Mouse (Mus musculus) heart, adult 2 months (tissue): ENCODE measurements around the gene S100a14. TPM values are rescaled to one million over a fixed set of nuclear protein-coding genes. Genes with fewer than 3 reads are reported as not detected.
A peak's percentile ranks its signal among the peaks of the same experiment; 100 is the strongest.

ENCODE experiments used
- DNase-seq, 2 experiments: peaks; one replicate each; pipeline ENCODE4 v3.0.0; 2021
- H3K27ac ChIP-seq: fragments of 200-600 bp; 2 replicates; pipeline ENCODE4 v1.8.1; 2022
- H3K27me3 ChIP-seq: fragments of 200-500 bp; 2 replicates; pipeline ENCODE4 v1.6.1; 2012; ENCODE audit warnings: mild to moderate bottlenecking, low read length, inconsistent platforms, mixed read lengths; ENCODE audit not compliant: control insufficient read depth, insufficient read depth
- H3K36me3 ChIP-seq: fragments of 200-500 bp; 2 replicates; pipeline ENCODE4 v1.6.1; 2012; ENCODE audit warnings: low read length, inconsistent platforms; ENCODE audit not compliant: control insufficient read depth, insufficient read depth
- H3K4me1 ChIP-seq: fragments of 200-500 bp; 2 replicates; pipeline ENCODE4 v1.6.1; 2011; ENCODE audit warnings: low read length; ENCODE audit not compliant: control insufficient read depth, insufficient read depth
- H3K4me3 ChIP-seq: fragments of 200-600 bp; 2 replicates; pipeline ENCODE4 v1.8.1; 2022
- H3K79me2 ChIP-seq: fragments of 200-500 bp; replicated peaks from 2 replicates; pipeline ENCODE4 v1.6.1; 2012; ENCODE audit warnings: mild to moderate bottlenecking, inconsistent platforms, low read length, moderate library complexity, mixed read lengths; ENCODE audit not compliant: control insufficient read depth, insufficient read depth
- H3K9ac ChIP-seq: fragments of 200-500 bp; 2 replicates; pipeline ENCODE4 v1.6.1; 2012; ENCODE audit warnings: low read depth, mild to moderate bottlenecking, control low read depth, inconsistent platforms, low read length, mixed read lengths
- CTCF ChIP-seq: fragments of 200-600 bp; IDR thresholded peaks from 2 replicates; pipeline ENCODE4 v1.8.1; 2022; ENCODE audit warnings: antibody characterized with exemption, mild to moderate bottlenecking, moderate library complexity
- EP300 ChIP-seq: fragments of 200-500 bp; IDR thresholded peaks from 2 replicates; pipeline ENCODE4 v1.6.1; 2011; ENCODE audit warnings: low read depth, low read length, control low read depth; ENCODE audit not compliant: insufficient read depth
- POLR2A ChIP-seq: fragments of 200-500 bp; IDR thresholded peaks from 2 replicates; pipeline ENCODE4 v1.6.1; 2011; ENCODE audit warnings: mild to moderate bottlenecking, low read depth, low read length, control low read depth; ENCODE audit not compliant: insufficient read depth
- WGBS: fragments of 180-500 bp; shearing (Covaris S2); methylation state at CpG from one replicate; pipeline ENCODE4 v1.1.7; 2018; 5-methylcytosine and 5-hydroxymethylcytosine counted together
- intact Hi-C: fragments of 180-260 bp; cut with DNase I; formaldehyde crosslinking; loops from one replicate; pipeline ENCODE4 v1.15.1; 2025
- polyA plus RNA-seq: library from polyadenylated mRNA; depleted of rRNA; stranded (reverse); fragments of >200 nt; gene quantifications from 2 replicates; pipeline ENCODE4 v1.2.3, GENCODE M21; 2012; rRNA removed
- total RNA-seq, 2 experiments: library from RNA; stranded (reverse); gene quantifications; 2 replicates each; pipeline ENCODE4 v1.2.3; 2021

S100a14 gene
- total and polyA plus RNA-seq, 3 experiments, result 0.23 to 0.57 (median 0.50) TPM

DNA sequence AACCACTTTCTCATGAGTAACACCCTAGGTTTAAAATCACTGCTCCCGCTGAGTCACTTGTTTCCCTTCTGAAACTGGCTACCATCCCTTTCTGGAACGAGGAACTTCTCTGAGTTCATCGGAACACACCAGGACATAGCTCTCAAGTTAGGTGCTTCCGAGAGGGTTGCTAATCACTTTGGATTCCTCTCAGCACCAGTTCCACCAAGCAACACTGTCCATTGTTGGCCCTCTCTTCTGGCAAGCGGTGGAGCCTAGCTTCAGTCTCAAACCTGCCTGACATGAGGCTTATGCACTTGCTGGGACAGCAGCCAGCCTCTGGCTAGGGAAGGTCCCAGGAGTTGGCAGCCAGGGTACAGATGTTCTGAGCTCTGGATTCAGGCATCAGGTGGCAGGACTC, 48.0 kb downstream of the S100a14 start:
- H3K36me3 ChIP-seq, result no peaks in the 10 kb centered on the region
- TF ChIP-seq CTCF, result no peak
- no peak for TF ChIP-seq EP300
- TF ChIP-seq POLR2A, result no peak
- H3K27ac ChIP-seq, result peak overlapping the region; percentile 6; the same call in 1 of the 2 replicates
- peaks cover 4% of the 10 kb centered on the region for H3K4me1 ChIP-seq
- WGBS, result 51% methylated on average over 5 of the region's 5 CpGs
- no peaks in the 10 kb centered on the region for H3K27me3 ChIP-seq
- no peaks in the 10 kb centered on the region for H3K79me2 ChIP-seq
- intact Hi-C loops, result no loop called here
- peak; percentile 50 to 67 for DNase-seq
- H3K9ac ChIP-seq, result no peak overlapping the region
- H3K4me3 ChIP-seq, result no peak overlapping the region

DNA sequence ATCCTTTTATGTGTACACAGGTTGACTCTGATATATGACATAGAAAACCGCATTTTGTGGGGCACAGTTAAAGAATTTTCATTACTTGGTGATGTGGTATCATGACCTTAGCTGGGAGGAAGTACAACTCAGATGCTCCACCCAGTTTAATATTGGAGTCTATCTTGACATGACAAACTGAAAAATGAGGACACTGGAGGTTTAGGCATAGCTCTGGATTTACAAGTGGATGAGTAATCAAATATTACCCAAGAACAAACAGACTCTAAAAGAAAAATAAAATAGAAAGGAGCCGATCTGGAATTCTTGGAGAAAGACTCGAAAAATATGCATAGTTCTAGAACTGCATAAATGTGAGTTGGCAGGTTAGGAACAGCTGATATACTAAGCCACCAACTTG, 48.7 kb downstream of the S100a14 start:
- Histone ChIP-seq H3K9ac (no peak overlapping the region), H3K36me3 (no peaks in the 10 kb centered on the region), H3K27me3 (no peaks in the 10 kb centered on the region), H3K4me1 (peaks cover 4% of the 10 kb centered on the region), H3K79me2 (no peaks in the 10 kb centered on the region), H3K4me3 (no peak overlapping the region), H3K27ac (no peak overlapping the region)
- no peak for DNase-seq
- TF ChIP-seq CTCF (no peak), EP300 (no peak), POLR2A (no peak)
- intact Hi-C loops, result no loop called here
- 75% methylated on average over 3 of the region's 3 CpGs for WGBS

DNA sequence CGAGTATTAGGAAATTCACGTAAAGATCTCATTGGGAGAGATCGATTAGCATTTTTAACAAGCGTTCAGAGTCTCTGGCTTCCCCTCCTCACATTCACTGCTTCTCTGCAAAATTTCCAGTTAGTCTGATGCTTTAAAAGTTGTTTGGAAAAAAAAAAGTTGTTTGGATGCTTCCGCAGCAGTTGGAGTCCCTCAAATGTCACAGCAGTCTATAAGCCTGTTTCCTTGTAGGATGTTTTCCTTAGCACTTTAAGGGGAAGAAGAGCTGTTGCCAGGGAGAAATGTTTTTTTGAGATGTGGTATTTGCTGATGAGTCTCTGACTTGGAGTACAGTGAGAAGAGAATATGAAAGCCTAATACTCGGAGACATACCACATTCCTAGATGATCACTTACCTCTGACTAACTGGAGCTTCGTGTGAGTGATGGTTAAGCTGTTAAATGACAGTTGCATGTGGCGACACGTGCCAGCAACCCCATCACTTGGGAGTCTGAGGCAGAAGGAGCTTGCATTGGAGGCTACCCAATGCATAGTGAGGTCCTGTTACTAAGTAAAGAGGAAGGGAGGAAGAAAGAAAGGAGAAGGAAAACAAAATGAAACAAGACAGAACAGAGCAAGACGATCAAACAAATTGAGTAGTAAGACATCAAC, 49.8 kb downstream of the S100a14 start:
- Histone ChIP-seq H3K27ac (no peak overlapping the region), H3K9ac (no peak overlapping the region), H3K27me3 (no peaks in the 10 kb centered on the region), H3K4me3 (no peak overlapping the region), H3K79me2 (no peaks in the 10 kb centered on the region), H3K36me3 (no peaks in the 10 kb centered on the region), H3K4me1 (peaks cover 4% of the 10 kb centered on the region)
- TF ChIP-seq EP300 (no peak), CTCF (no peak), POLR2A (no peak)
- no peak for DNase-seq
- WGBS, result 62% methylated on average over 10 of the region's 10 CpGs
- intact Hi-C loops, result no loop called here

Other genes starting within 250 kb of the S100a14 start
- 10 to 100 TPM; 40.0 to 45.3 TPM for gene Gatad2b, start 233.7 kb upstream of the S100a14 start, total RNA-seq
- gene Gatad2b, start 233.7 kb upstream of the S100a14 start, polyA plus RNA-seq, result 17.7 and 21.0 TPM in 2 replicates
- 1 to 10 TPM in 1 of 2 experiments, under 1 TPM in 1; 0.76 to 1.1 TPM for gene Slc27a3, start 136.9 kb upstream of the S100a14 start, total RNA-seq
- gene Slc27a3, start 136.9 kb upstream of the S100a14 start, polyA plus RNA-seq, result 2.2 and 3.7 TPM in 2 replicates
- gene Ints3, start 93.2 kb upstream of the S100a14 start, total RNA-seq, result 10 to 100 TPM; 22.9 to 26.3 TPM
- gene Ints3, start 93.2 kb upstream of the S100a14 start, polyA plus RNA-seq, result 15.2 and 21.8 TPM in 2 replicates
- gene Npr1, start 61.0 kb upstream of the S100a14 start, total RNA-seq, result 10 to 100 TPM; 16.1 to 16.3 TPM
- 35.0 and 47.5 TPM in 2 replicates for gene Npr1, start 61.0 kb upstream of the S100a14 start, polyA plus RNA-seq
- 10 to 100 TPM; 30.6 to 32.2 TPM for gene Ilf2, start 50.7 kb upstream of the S100a14 start, total RNA-seq
- gene Ilf2, start 50.7 kb upstream of the S100a14 start, polyA plus RNA-seq, result 13.9 and 24.9 TPM in 2 replicates
- gene Snapin, start 35.8 kb upstream of the S100a14 start, total RNA-seq, result 10 to 100 TPM; 60.0 to 71.3 TPM
- 50.7 and 89.1 TPM in 2 replicates for gene Snapin, start 35.8 kb upstream of the S100a14 start, polyA plus RNA-seq
- gene Chtop, start 17.4 kb upstream of the S100a14 start, total RNA-seq, result 10 to 100 TPM; 90.0 to 93.0 TPM
- 30.4 and 51.4 TPM in 2 replicates for gene Chtop, start 17.4 kb upstream of the S100a14 start, polyA plus RNA-seq
- gene S100a1, start 12.5 kb upstream of the S100a14 start, total RNA-seq, result 1,000 to 10,000 TPM in 1 of 2 experiments, 100 to 1,000 TPM in 1; 871 to 1,070 TPM
- 1,425 and 1,426 TPM in 2 replicates for gene S100a1, start 12.5 kb upstream of the S100a14 start, polyA plus RNA-seq
- gene S100a13, start 12.4 kb upstream of the S100a14 start, total RNA-seq, result 10 to 100 TPM; 28.3 to 29.6 TPM
- 56.7 and 78.0 TPM in 2 replicates for gene S100a13, start 12.4 kb upstream of the S100a14 start, polyA plus RNA-seq
- 10 to 100 TPM; 65.5 to 69.6 TPM for gene S100a16, start 10.4 kb downstream of the S100a14 start, total RNA-seq
- gene S100a16, start 10.4 kb downstream of the S100a14 start, polyA plus RNA-seq, result 75.2 and 98.3 TPM in 2 replicates
- not detected for gene S100a3, start 33.7 kb downstream of the S100a14 start, total RNA-seq
- gene S100a3, start 33.7 kb downstream of the S100a14 start, polyA plus RNA-seq, result 0.32 and 0.37 TPM in 2 replicates
- gene S100a2, start 63.4 kb downstream of the S100a14 start, total RNA-seq, result not detected
- not detected in 2 replicates for gene S100a2, start 63.4 kb downstream of the S100a14 start, polyA plus RNA-seq
- not detected for gene Gm42674, start 75.0 kb downstream of the S100a14 start, total RNA-seq
- not detected in 2 replicates for gene Gm42674, start 75.0 kb downstream of the S100a14 start, polyA plus RNA-seq
- gene S100a4, start 76.9 kb downstream of the S100a14 start, total RNA-seq, result 10 to 100 TPM in 1 of 2 experiments, 1 to 10 TPM in 1; 9.9 to 11.4 TPM
- gene S100a4, start 76.9 kb downstream of the S100a14 start, polyA plus RNA-seq, result 20.4 and 26.3 TPM in 2 replicates
- gene S100a5, start 81.7 kb downstream of the S100a14 start, total RNA-seq, result not detected
- gene S100a5, start 81.7 kb downstream of the S100a14 start, polyA plus RNA-seq, result not detected in 2 replicates
- gene S100a6, start 86.0 kb downstream of the S100a14 start, total RNA-seq, result 10 to 100 TPM; 65.8 to 79.9 TPM
- 141 and 158 TPM in 2 replicates for gene S100a6, start 86.0 kb downstream of the S100a14 start, polyA plus RNA-seq
- gene S100a7a, start 127.2 kb downstream of the S100a14 start, total RNA-seq, result under 1 TPM; 0.18 to 0.57 TPM
- gene S100a7a, start 127.2 kb downstream of the S100a14 start, polyA plus RNA-seq, result 0.29 and 1.0 TPM in 2 replicates
- gene S100a8, start 142.1 kb downstream of the S100a14 start, total RNA-seq, result 1 to 10 TPM in 1 of 2 experiments, not detected in 1; 7.7 TPM
- gene S100a8, start 142.1 kb downstream of the S100a14 start, polyA plus RNA-seq, result 4.6 and 6.6 TPM in 2 replicates
- 1 to 10 TPM; 1.5 to 9.2 TPM for gene S100a9, start 168.9 kb downstream of the S100a14 start, total RNA-seq
- gene S100a9, start 168.9 kb downstream of the S100a14 start, polyA plus RNA-seq, result 6.2 and 7.0 TPM in 2 replicates
- gene Pglyrp4, start 200.1 kb downstream of the S100a14 start, total RNA-seq, result not detected
- not detected in 2 replicates for gene Pglyrp4, start 200.1 kb downstream of the S100a14 start, polyA plus RNA-seq